Mouse (Mus musculus) liver, embryonic 13.5 days (tissue): ENCODE results near the gene Phpt1. TPM values are rescaled to one million over a fixed set of nuclear protein-coding genes. Genes with fewer than 3 reads are reported as not detected.
A peak's percentile ranks its signal among the peaks of the same experiment; 100 is the strongest.

ENCODE experiments used
- ATAC-seq: fragments of 200-750 bp; cut with Nextera tagmentation; 2 replicates; pipeline ENCODE4 v1.8.0; 2017; ENCODE audit warnings: low read depth, mild to moderate bottlenecking, moderate number of reproducible peaks, moderate library complexity
- DNase-seq: peaks from one replicate; pipeline ENCODE4 v3.0.0; 2022
- H3K27ac ChIP-seq: fragments of 300-500 bp; sonication (generic); 2 replicates; pipeline ENCODE4 v1.5.1; 2015; ENCODE audit warnings: moderate library complexity, mild to moderate bottlenecking, inconsistent platforms
- H3K27me3 ChIP-seq: fragments of 300-500 bp; sonication (generic); 2 replicates; pipeline ENCODE4 v1.6.1; 2015; ENCODE audit warnings: mild to moderate bottlenecking, inconsistent platforms
- H3K36me3 ChIP-seq: fragments of 300-500 bp; sonication (generic); 2 replicates; pipeline ENCODE4 v1.6.1; 2015; ENCODE audit warnings: mild to moderate bottlenecking, inconsistent platforms
- H3K4me1 ChIP-seq: fragments of 300-500 bp; sonication (generic); replicated peaks from 2 replicates; pipeline ENCODE4 v1.6.1; 2015; ENCODE audit warnings: inconsistent platforms
- H3K4me2 ChIP-seq: fragments of 300-500 bp; sonication (generic); 2 replicates; pipeline ENCODE4 v1.6.1; 2015; ENCODE audit warnings: inconsistent platforms, mild to moderate bottlenecking, moderate library complexity
- H3K4me3 ChIP-seq: fragments of 300-500 bp; sonication (generic); replicated peaks from 2 replicates; pipeline ENCODE4 v1.5.1; 2015; ENCODE audit warnings: mild to moderate bottlenecking, inconsistent platforms
- H3K9ac ChIP-seq: fragments of 300-500 bp; sonication (generic); 2 replicates; pipeline ENCODE4 v1.6.1; 2015; ENCODE audit warnings: mild to moderate bottlenecking, inconsistent platforms
- H3K9me3 ChIP-seq: fragments of 300-500 bp; sonication (generic); replicated peaks from 2 replicates; pipeline ENCODE4 v1.6.1; 2016; ENCODE audit warnings: inconsistent platforms
- WGBS: fragments of 180-500 bp; shearing (Covaris S2); methylation state at CpG from one replicate; pipeline ENCODE4 v1.1.7; 2015; ENCODE audit not compliant: insufficient replicate concordance; 5-methylcytosine and 5-hydroxymethylcytosine counted together
- polyA plus RNA-seq: library from polyadenylated mRNA; unstranded; fragments of >200 nt; fragmentation: Nextera tagmentation; extraction: Ambion mirVana; gene quantifications from 2 replicates; pipeline ENCODE4 v1.2.1, GENCODE M21; 2015

Gene Phpt1
- polyA plus RNA-seq, 1 experiment from 2014 or later, result 50.2 TPM

GRCm38 (mm10) chr2:25581901-25582301 lies 6.9 kb upstream of the Phpt1 start:
- Histone ChIP-seq H3K4me2 (peak overlapping the region; percentile 65; the same call in 1 of the 2 replicates), H3K27me3 (peaks cover 46% of the 10 kb centered on the region), H3K36me3 (peaks cover 42% of the 10 kb centered on the region), H3K4me3 (no peak overlapping the region), H3K4me1 (peaks cover 65% of the 10 kb centered on the region), H3K27ac (peak overlapping the region; percentile 10; the same call in 1 of the 2 replicates), H3K9me3 (no peaks in the 10 kb centered on the region), H3K9ac (no peak overlapping the region)
- DNase-seq (no peak), ATAC-seq (peak; percentile 8; the same call in 1 of the 2 replicates)
- 10% methylated on average over 6 of the region's 6 CpGs for WGBS

GRCm38 (mm10) chr2:25581294-25581864 lies 6.4 kb upstream of the Phpt1 start, which contains the start of gene Ajm1:
Ajm1 (minus strand) TSS chr2:25581757.
- H3K9me3 ChIP-seq, result no peaks in the 10 kb centered on the region
- H3K4me3 ChIP-seq, result peak within 1 kb of the TSS; percentile 32
- H3K9ac ChIP-seq, result no peak within 1 kb of the TSS
- H3K27me3 ChIP-seq, result peaks cover 51% of the 10 kb centered on the region
- peaks cover 65% of the 10 kb centered on the region for H3K4me1 ChIP-seq
- 4% methylated on average over 19 of the region's 19 CpGs for WGBS
- H3K36me3 ChIP-seq, result peaks cover 37% of the 10 kb centered on the region
- H3K27ac ChIP-seq, result peak within 1 kb of the TSS; percentile 10; the same call in 1 of the 2 replicates
- peak within 1 kb of the TSS; percentile 65 for H3K4me2 ChIP-seq
- DNase-seq (peak; percentile 57), ATAC-seq (peak; percentile 68)

- no peak for ATAC-seq
- H3K9me3 ChIP-seq, result no peaks in the 10 kb centered on the region
- H3K9ac ChIP-seq, result no peak overlapping the region
- no peak overlapping the region for H3K4me3 ChIP-seq
- no peak overlapping the region for H3K27ac ChIP-seq
- peaks cover 58% of the 10 kb centered on the region for H3K27me3 ChIP-seq
- 19% methylated on average over 6 of the region's 6 CpGs for WGBS
- H3K4me1 ChIP-seq, result peaks cover 70% of the 10 kb centered on the region
- peak overlapping the region; percentile 65; the same call in 1 of the 2 replicates for H3K4me2 ChIP-seq
- peaks cover 29% of the 10 kb centered on the region for H3K36me3 ChIP-seq
- DNase-seq, result no peak
Measured at GRCm38 (mm10) chr2:25580621-25581101, 5.6 kb upstream of the Phpt1 start.

GRCm38 (mm10) chr2:25579737-25580460 lies 4.9 kb upstream of the Phpt1 start:
- WGBS, result 5% methylated on average over 27 of the region's 27 CpGs
- DNase-seq, result no peak
- no peak for ATAC-seq
- H3K36me3 ChIP-seq, result peaks cover 22% of the 10 kb centered on the region
- H3K9ac ChIP-seq, result no peak overlapping the region
- H3K27ac ChIP-seq, result no peak overlapping the region
- peaks cover 62% of the 10 kb centered on the region for H3K27me3 ChIP-seq
- peaks cover 76% of the 10 kb centered on the region for H3K4me1 ChIP-seq
- no peaks in the 10 kb centered on the region for H3K9me3 ChIP-seq
- peak overlapping the region; percentile 24 for H3K4me2 ChIP-seq
- H3K4me3 ChIP-seq, result peak overlapping the region; percentile 31

- Histone ChIP-seq H3K9me3 (no peaks in the 10 kb centered on the region), H3K4me1 (peaks cover 80% of the 10 kb centered on the region), H3K4me3 (peak overlapping the region; percentile 31), H3K36me3 (peaks cover 13% of the 10 kb centered on the region), H3K4me2 (peak overlapping the region; percentile 24), H3K27ac (no peak overlapping the region), H3K9ac (no peak overlapping the region), H3K27me3 (peaks cover 62% of the 10 kb centered on the region)
- DNase-seq, result no peak
- ATAC-seq, result no peak
- 6% methylated on average over 77 of the region's 77 CpGs for WGBS
Measured at GRCm38 (mm10) chr2:25578796-25579736, 4.0 kb upstream of the Phpt1 start.

GRCm38 (mm10) chr2:25577951-25578795 lies 3.1 kb upstream of the Phpt1 start:
- H3K27me3 ChIP-seq, result peaks cover 62% of the 10 kb centered on the region
- no peak overlapping the region for H3K9ac ChIP-seq
- H3K9me3 ChIP-seq, result no peaks in the 10 kb centered on the region
- no peak for DNase-seq
- peaks cover 5% of the 10 kb centered on the region; the same call in 1 of the 2 replicates for H3K36me3 ChIP-seq
- H3K4me2 ChIP-seq, result peak overlapping the region; percentile 28
- H3K4me3 ChIP-seq, result peak overlapping the region; percentile 23
- peaks cover 82% of the 10 kb centered on the region for H3K4me1 ChIP-seq
- 7% methylated on average over 75 of the region's 75 CpGs for WGBS
- no peak for ATAC-seq
- no peak overlapping the region for H3K27ac ChIP-seq

GRCm38 (mm10) chr2:25576965-25577891 lies 2.2 kb upstream of the Phpt1 start:
- peaks cover 81% of the 10 kb centered on the region for H3K4me1 ChIP-seq
- no peaks in the 10 kb centered on the region for H3K9me3 ChIP-seq
- 19% methylated on average over 88 of the region's 92 CpGs for WGBS
- H3K27ac ChIP-seq, result no peak overlapping the region
- H3K9ac ChIP-seq, result no peak overlapping the region
- peaks cover 62% of the 10 kb centered on the region for H3K27me3 ChIP-seq
- DNase-seq, result no peak
- no peaks in the 10 kb centered on the region for H3K36me3 ChIP-seq
- no peak for ATAC-seq
- H3K4me3 ChIP-seq, result peak overlapping the region; percentile 23
- H3K4me2 ChIP-seq, result peak overlapping the region; percentile 28

- no peak for ATAC-seq
- no peak for DNase-seq
- 73% methylated on average over 16 of the region's 16 CpGs for WGBS
- Histone ChIP-seq H3K4me1 (peaks cover 76% of the 10 kb centered on the region), H3K9me3 (no peaks in the 10 kb centered on the region), H3K27ac (no peak overlapping the region), H3K4me2 (peak overlapping the region; percentile 87; the same call in 1 of the 2 replicates), H3K36me3 (no peaks in the 10 kb centered on the region), H3K27me3 (peaks cover 60% of the 10 kb centered on the region), H3K4me3 (peak overlapping the region; percentile 64; the same call in 1 of the 2 replicates), H3K9ac (no peak overlapping the region)
Measured at GRCm38 (mm10) chr2:25576028-25576850, 1.2 kb upstream of the Phpt1 start.

GRCm38 (mm10) chr2:25575432-25576027 lies 506 bp upstream of the Phpt1 start:
- DNase-seq, result no peak
- H3K27ac ChIP-seq, result peak overlapping the region; percentile 53
- H3K27me3 ChIP-seq, result peaks cover 53% of the 10 kb centered on the region
- no peak for ATAC-seq
- no peaks in the 10 kb centered on the region for H3K9me3 ChIP-seq
- peak overlapping the region; percentile 64 for H3K4me3 ChIP-seq
- peak overlapping the region; percentile 87 for H3K4me2 ChIP-seq
- peak overlapping the region; percentile 66 for H3K9ac ChIP-seq
- H3K36me3 ChIP-seq, result no peaks in the 10 kb centered on the region
- WGBS, result 24% methylated on average over 21 of the region's 21 CpGs
- H3K4me1 ChIP-seq, result peaks cover 75% of the 10 kb centered on the region
